Mouse (Mus musculus) C2C12 (cell line): ENCODE data around the gene Alg1.

Experiments
- CEBPB ChIP-seq: IDR thresholded peaks from one replicate; pipeline ENCODE4 v1.6.1; 2011; ENCODE audit warnings: low read depth, mild to moderate bottlenecking, control low read depth, moderate library complexity
- CTCF ChIP-seq: IDR thresholded peaks from one replicate; pipeline ENCODE4 v1.5.1; 2011; ENCODE audit not compliant: control insufficient read depth, insufficient read depth, insufficient read length
- FOSL1 ChIP-seq: IDR thresholded peaks from one replicate; pipeline ENCODE4 v1.8.0; 2011; ENCODE audit warnings: mild to moderate bottlenecking, low read length; ENCODE audit not compliant: poor library complexity, insufficient read depth, severe bottlenecking
- MAX ChIP-seq: IDR thresholded peaks from one replicate; pipeline ENCODE4 v1.6.1; 2011; ENCODE audit warnings: mild to moderate bottlenecking, control low read depth
- MYOD1 ChIP-seq: IDR thresholded peaks from one replicate; pipeline ENCODE4 v1.6.1; 2011; ENCODE audit warnings: low read depth; ENCODE audit not compliant: control insufficient read depth, insufficient read length
- USF1 ChIP-seq: IDR thresholded peaks from one replicate; pipeline ENCODE4 v1.6.1; 2011; ENCODE audit warnings: low read depth, mild to moderate bottlenecking, control low read depth, moderate library complexity

GRCm38 (mm10) chr16:5203200-5203599, 30.2 kb upstream of the Alg1 start:
- TF ChIP-seq CTCF, result no peak
- TF ChIP-seq MAX, result no peak
- no peak for TF ChIP-seq FOSL1
- TF ChIP-seq USF1, result no peak
- no peak for TF ChIP-seq CEBPB
- no peak for TF ChIP-seq MYOD1
